Mouse (Mus musculus) neural tube, embryonic 11.5 days (tissue): ENCODE measurements around the gene Synj2. TPM values are rescaled to one million over a fixed set of nuclear protein-coding genes. Genes with fewer than 3 reads are reported as not detected.
"Not testable (repeated sequence)": the region's sequence is repeated elsewhere in the genome, so short reads cannot be mapped to it uniquely, and the experiment has no call there.

Source experiments
- ATAC-seq: fragments of 200-750 bp; cut with Nextera tagmentation; 2 replicates; pipeline ENCODE4 v1.8.0; 2017; ENCODE audit warnings: moderate number of reproducible peaks, mild to moderate bottlenecking, moderate TSS enrichment, moderate library complexity; ENCODE audit not compliant: insufficient read depth, low FRiP score, low TSS enrichment
- DNase-seq: peaks from one replicate; pipeline ENCODE4 v3.0.0-alpha.2; 2015; ENCODE audit warnings: low spot score
- H3K27ac ChIP-seq: fragments of 300-500 bp; sonication (generic); 2 replicates; pipeline ENCODE4 v1.5.1; 2014; ENCODE audit warnings: low read depth, mild to moderate bottlenecking, low read length
- H3K27me3 ChIP-seq: fragments of 300-500 bp; sonication (generic); 2 replicates; pipeline ENCODE4 v1.6.1; 2014; ENCODE audit warnings: mild to moderate bottlenecking, low read length, mixed read lengths; ENCODE audit not compliant: control insufficient read depth, insufficient read depth
- H3K36me3 ChIP-seq: fragments of 300-500 bp; sonication (generic); 2 replicates; pipeline ENCODE4 v1.6.1; 2014; ENCODE audit warnings: mild to moderate bottlenecking, low read length, moderate library complexity, mixed read lengths; ENCODE audit not compliant: control insufficient read depth, insufficient read depth
- H3K4me1 ChIP-seq: fragments of 300-500 bp; sonication (generic); 2 replicates; pipeline ENCODE4 v1.6.1; 2014; ENCODE audit warnings: low read length, mixed read lengths; ENCODE audit not compliant: control insufficient read depth, insufficient read depth
- H3K4me2 ChIP-seq: fragments of 300-500 bp; sonication (generic); 2 replicates; pipeline ENCODE4 v1.6.1; 2014; ENCODE audit warnings: low read depth, mild to moderate bottlenecking, moderate library complexity
- H3K4me3 ChIP-seq: fragments of 300-500 bp; sonication (generic); 2 replicates; pipeline ENCODE4 v1.5.1; 2014; ENCODE audit warnings: low read depth, low read length
- H3K9ac ChIP-seq: fragments of 300-500 bp; sonication (generic); 2 replicates; pipeline ENCODE4 v1.6.1; 2014; ENCODE audit warnings: mild to moderate bottlenecking, low read length
- H3K9me3 ChIP-seq: fragments of 300-500 bp; sonication (generic); 2 replicates; pipeline ENCODE4 v1.6.1; 2016; ENCODE audit warnings: low read length; ENCODE audit not compliant: control insufficient read depth
- WGBS: fragments of 180-500 bp; shearing (Covaris S2); extraction: QIAGEN DNeasy Blood & Tissue Kit; methylation state at CpG from one replicate; pipeline ENCODE4 v1.1.7; 2014; 5-methylcytosine and 5-hydroxymethylcytosine counted together
- polyA plus RNA-seq: library from polyadenylated mRNA; unstranded; fragments of >200 nt; fragmentation: Nextera tagmentation; extraction: Ambion mirVana; gene quantifications from 2 replicates; pipeline ENCODE4 v1.2.1, GENCODE M21; 2014

The Synj2 gene
- polyA plus RNA-seq, 1 experiment from 2014 or later = 1.8 TPM

- no peaks in the 10 kb centered on the region for H3K27me3 ChIP-seq
- no peaks in the 10 kb centered on the region for H3K36me3 ChIP-seq
- DNase-seq = no peak
- H3K4me3 ChIP-seq = no peak overlapping the region
- WGBS = 66% methylated on average over 12 of the region's 12 CpGs
- H3K4me2 ChIP-seq = no peak overlapping the region
- no peaks in the 10 kb centered on the region for H3K9me3 ChIP-seq
- no peak overlapping the region for H3K27ac ChIP-seq
- no peak for ATAC-seq
- H3K4me1 ChIP-seq = no peaks in the 10 kb centered on the region
- no peak overlapping the region for H3K9ac ChIP-seq
Measured at GRCm38 (mm10) chr17:6017268-6017667, 76.2 kb downstream of the Synj2 start.

- Histone ChIP-seq H3K4me1 (no peaks in the 10 kb centered on the region), H3K4me2 (no peak overlapping the region), H3K27me3 (no peaks in the 10 kb centered on the region), H3K36me3 (no peaks in the 10 kb centered on the region), H3K9ac (no peak overlapping the region), H3K9me3 (no peaks in the 10 kb centered on the region), H3K27ac (no peak overlapping the region), H3K4me3 (no peak overlapping the region)
- ATAC-seq (no peak), DNase-seq (no peak)
- 73% methylated on average over 4 of the region's 4 CpGs for WGBS
Measured at GRCm38 (mm10) chr17:6018348-6018747, 77.3 kb downstream of the Synj2 start.

GRCm38 (mm10) chr17:6019776-6020175 is 78.7 kb downstream of the Synj2 start:
- Histone ChIP-seq H3K9ac (no peak overlapping the region), H3K36me3 (no peaks in the 10 kb centered on the region), H3K27me3 (no peaks in the 10 kb centered on the region), H3K9me3 (no peaks in the 10 kb centered on the region), H3K4me1 (no peaks in the 10 kb centered on the region), H3K27ac (no peak overlapping the region), H3K4me2 (no peak overlapping the region), H3K4me3 (no peak overlapping the region)
- DNase-seq = no peak
- 68% methylated on average over 2 of the region's 2 CpGs for WGBS
- ATAC-seq = no peak

GRCm38 (mm10) chr17:6020636-6021035 is 79.6 kb downstream of the Synj2 start:
- Histone ChIP-seq H3K27ac (no peak overlapping the region), H3K36me3 (no peaks in the 10 kb centered on the region), H3K9ac (no peak overlapping the region), H3K27me3 (no peaks in the 10 kb centered on the region), H3K4me1 (no peaks in the 10 kb centered on the region), H3K9me3 (no peaks in the 10 kb centered on the region), H3K4me2 (no peak overlapping the region), H3K4me3 (no peak overlapping the region)
- WGBS = 61% methylated on average over 7 of the region's 7 CpGs
- ATAC-seq (no peak), DNase-seq (no peak)

- DNase-seq, H3K4me3 ChIP-seq, H3K9ac ChIP-seq: not testable (repeated sequence)
Measured at GRCm38 (mm10) chr17:6021374-6021789, 80.3 kb downstream of the Synj2 start.

GRCm38 (mm10) chr17:6025831-6026230 is 84.8 kb downstream of the Synj2 start:
- Histone ChIP-seq H3K4me3 (no peak overlapping the region), H3K27ac (no peak overlapping the region), H3K27me3 (no peaks in the 10 kb centered on the region), H3K4me1 (no peaks in the 10 kb centered on the region), H3K9ac (no peak overlapping the region), H3K9me3 (no peaks in the 10 kb centered on the region), H3K36me3 (no peaks in the 10 kb centered on the region), H3K4me2 (no peak overlapping the region)
- DNase-seq = no peak
- 84% methylated on average over 7 of the region's 7 CpGs for WGBS
- ATAC-seq = no peak

More at GRCm38 (mm10) chr17:6021374-6021789, 80.3 kb downstream of the Synj2 start:
- WGBS = 53% methylated on average over 5 of the region's 5 CpGs
- H3K27me3 ChIP-seq, H3K9me3 ChIP-seq, H3K4me1 ChIP-seq, H3K4me2 ChIP-seq, H3K36me3 ChIP-seq, H3K27ac ChIP-seq, ATAC-seq: not testable (repeated sequence)

GRCm38 (mm10) chr17:6035661-6036060 is 94.6 kb downstream of the Synj2 start:
- no peak overlapping the region for H3K27ac ChIP-seq
- DNase-seq (no peak), ATAC-seq (no peak)
- no peak overlapping the region for H3K4me2 ChIP-seq
- H3K9ac ChIP-seq = no peak overlapping the region
- no peak overlapping the region for H3K4me3 ChIP-seq
- no peaks in the 10 kb centered on the region for H3K36me3 ChIP-seq
- 52% methylated on average over 8 of the region's 8 CpGs for WGBS
- H3K4me1 ChIP-seq = no peaks in the 10 kb centered on the region
- H3K27me3 ChIP-seq = no peaks in the 10 kb centered on the region
- no peaks in the 10 kb centered on the region for H3K9me3 ChIP-seq

GRCm38 (mm10) chr17:6036458-6036857 is 95.4 kb downstream of the Synj2 start:
- no peak for DNase-seq
- Histone ChIP-seq H3K27ac (no peak overlapping the region), H3K4me3 (no peak overlapping the region), H3K4me2 (no peak overlapping the region), H3K4me1 (no peaks in the 10 kb centered on the region), H3K9ac (no peak overlapping the region), H3K9me3 (no peaks in the 10 kb centered on the region), H3K27me3 (no peaks in the 10 kb centered on the region), H3K36me3 (no peaks in the 10 kb centered on the region)
- 92% methylated on average over 8 of the region's 8 CpGs for WGBS
- ATAC-seq = no peak

- ATAC-seq = no peak
- Histone ChIP-seq H3K4me2 (no peak overlapping the region), H3K9ac (no peak overlapping the region), H3K27ac (no peak overlapping the region), H3K4me3 (no peak overlapping the region), H3K9me3 (no peaks in the 10 kb centered on the region), H3K36me3 (no peaks in the 10 kb centered on the region), H3K4me1 (no peaks in the 10 kb centered on the region), H3K27me3 (no peaks in the 10 kb centered on the region)
- no peak for DNase-seq
- WGBS = 95% methylated on average over 11 of the region's 11 CpGs
Measured at GRCm38 (mm10) chr17:6036872-6037271, 95.8 kb downstream of the Synj2 start.
